Mouse (Mus musculus) thymus, postnatal 25 days (tissue): ENCODE data around the gene Sez6l2.
"Not testable (repeated sequence)": the region's sequence is repeated elsewhere in the genome, so short reads cannot be mapped to it uniquely, and the experiment has no call there.

Experiments
- DNase-seq: peaks from one replicate; pipeline ENCODE4 v3.0.0; 2022

Sez6l2 gene

DNA sequence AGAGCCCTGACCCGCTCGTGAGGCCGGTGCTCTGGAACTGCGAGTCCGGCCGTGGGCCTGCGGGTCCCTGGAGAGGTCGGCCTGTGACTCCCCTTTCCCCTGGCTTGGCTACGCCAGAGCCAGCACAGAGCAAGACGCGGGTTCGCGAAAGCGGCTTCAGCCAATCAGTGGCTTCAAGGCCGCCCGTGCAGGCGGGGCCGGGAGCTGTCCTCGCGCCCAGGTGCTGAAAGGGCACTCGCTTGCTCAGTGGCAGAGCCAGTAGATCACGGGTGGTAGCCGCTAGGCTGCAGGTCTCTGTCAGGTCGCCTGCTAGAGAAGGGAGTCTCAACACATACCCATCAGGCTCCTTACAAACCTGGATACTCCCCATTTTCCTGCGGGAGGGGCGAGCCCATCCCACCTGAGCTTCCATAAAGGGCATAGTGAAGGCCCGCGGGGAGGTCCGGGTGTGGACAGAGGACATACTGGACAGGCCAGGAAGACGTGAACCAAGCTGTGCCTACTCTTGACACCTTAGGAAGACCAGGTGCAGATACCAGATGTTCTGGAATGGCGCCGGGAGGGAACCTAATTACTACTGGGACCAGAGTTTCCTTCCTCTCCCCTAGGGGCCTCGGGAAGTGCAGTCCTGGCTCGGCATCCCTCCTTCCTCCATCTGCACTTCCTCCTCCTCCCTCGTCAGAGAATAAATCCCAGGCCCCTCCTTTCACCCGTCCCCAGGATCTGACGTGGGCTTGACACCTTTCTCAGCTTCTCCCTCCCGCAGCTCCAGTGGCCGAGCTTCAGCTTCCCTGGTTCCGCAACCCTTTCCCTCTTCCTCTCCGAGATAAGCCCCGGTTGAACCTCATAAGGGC lies at the start of gene Sez6l2:
Sez6l2 (plus strand) TSS at position 771 of the 854 bp plus-strand sequence.
- DNase-seq = peak; percentile 94

DNA sequence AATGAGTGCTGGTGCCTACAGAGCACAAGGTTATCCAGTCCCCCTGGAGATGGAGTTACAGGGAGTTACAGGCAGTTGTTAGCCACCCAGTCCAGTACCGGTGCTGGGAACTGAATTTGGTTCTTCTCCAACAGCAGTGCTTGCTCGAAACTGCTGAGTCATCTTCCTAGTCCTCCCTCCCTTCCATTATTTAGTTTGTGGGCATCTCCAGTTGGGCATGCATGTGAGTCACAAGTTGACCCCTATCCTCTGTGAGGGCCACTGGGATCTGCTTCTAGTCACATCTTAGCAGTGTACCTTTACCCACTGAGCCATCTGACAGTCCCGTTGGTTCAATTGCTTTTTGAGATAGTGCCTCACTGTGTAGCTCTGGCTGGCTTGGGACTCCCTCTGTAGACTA lies 44.8 kb upstream of the Sez6l2 start:
- DNase-seq = no peak

GRCm38 (mm10) chr7:126914844-126915243 lies 35.5 kb upstream of the Sez6l2 start:
- no peak for DNase-seq

GRCm38 (mm10) chr7:126918356-126918755 lies 32.0 kb upstream of the Sez6l2 start:
- not testable (repeated sequence) for DNase-seq

DNA sequence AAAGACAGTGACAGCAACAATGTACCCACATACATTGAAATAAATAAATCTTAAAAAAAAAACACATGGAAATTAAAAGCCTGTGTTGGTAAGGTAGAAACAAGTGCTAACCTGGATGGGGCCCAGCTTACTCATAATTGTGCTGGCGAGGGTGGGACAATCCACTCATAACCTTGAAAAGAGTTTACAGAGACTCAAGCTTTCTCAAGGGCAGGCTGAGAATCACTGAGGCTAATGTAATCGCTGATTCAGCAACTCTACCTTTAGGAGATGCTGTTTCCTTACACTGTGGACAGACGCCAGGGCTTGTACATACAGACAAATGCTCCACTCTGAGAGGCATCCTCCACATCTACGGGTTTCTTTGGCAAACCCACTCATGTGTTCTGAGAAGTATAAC lies 30.4 kb upstream of the Sez6l2 start:
- no peak for DNase-seq

DNA sequence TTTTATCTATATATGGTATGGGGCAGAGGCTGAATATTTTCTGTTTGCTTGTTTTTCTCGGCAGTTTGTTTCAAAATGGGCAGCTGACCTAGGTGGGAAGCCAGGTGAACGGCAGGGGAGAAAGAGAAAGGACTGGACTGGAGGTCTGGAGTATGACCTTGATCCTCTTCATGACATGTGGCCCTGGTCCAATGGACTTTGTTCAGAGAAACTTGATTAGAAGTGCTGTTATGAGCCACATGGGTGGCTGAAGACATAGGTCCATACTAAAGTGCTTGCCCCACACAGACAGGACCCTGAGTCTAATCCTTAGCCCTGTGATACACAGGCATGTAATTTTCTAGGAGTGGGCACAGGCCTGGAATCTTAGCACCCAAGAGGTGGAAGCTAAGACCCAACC lies 28.8 kb upstream of the Sez6l2 start:
- no peak for DNase-seq

- no peak for DNase-seq
Measured at GRCm38 (mm10) chr7:126922624-126923060, 27.7 kb upstream of the Sez6l2 start, which contains the start of gene Tmem219. TSS of gene Tmem219 (minus strand) at chr7:126922917.

GRCm38 (mm10) chr7:126923999-126924398 lies 26.4 kb upstream of the Sez6l2 start:
- no peak for DNase-seq

- DNase-seq = no peak
Measured at GRCm38 (mm10) chr7:126926299-126926698, 24.1 kb upstream of the Sez6l2 start.

DNA sequence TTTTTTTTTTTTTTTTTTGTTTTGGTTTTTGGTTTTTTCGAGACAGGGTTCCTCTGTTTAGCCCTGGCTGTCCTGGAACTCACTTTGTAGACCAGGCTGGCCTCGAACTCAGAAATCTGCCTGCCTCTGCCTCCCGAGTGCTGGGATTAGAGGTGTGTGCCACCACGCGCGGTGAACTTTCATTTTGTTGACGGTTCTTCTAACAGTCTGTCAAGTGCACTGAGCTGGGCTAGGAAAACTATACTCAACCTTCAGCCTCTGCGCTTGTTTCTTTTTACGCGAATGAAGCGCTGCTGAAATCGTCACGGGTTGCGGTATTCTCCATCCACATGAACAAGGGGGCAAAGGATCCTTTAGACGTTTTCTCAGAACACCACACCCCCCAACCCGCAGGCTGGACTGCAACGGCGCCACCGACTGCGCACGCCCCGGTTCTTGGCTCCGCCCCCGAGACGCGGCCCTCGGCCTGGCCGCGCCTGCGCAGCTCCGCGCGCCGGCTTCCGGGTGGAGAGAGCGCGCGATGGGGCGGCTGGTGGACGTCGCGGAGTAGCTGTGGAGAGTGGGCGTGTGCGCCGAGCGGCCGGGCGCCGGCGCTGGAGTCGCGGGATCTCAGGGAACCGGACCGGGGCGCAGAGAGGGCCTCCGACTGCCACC lies 21.9 kb upstream of the Sez6l2 start, which contains the start of gene Kctd13:
Kctd13 (plus strand) TSS at position 496 of the 654 bp plus-strand sequence.
- DNase-seq = peak; percentile 97

- DNase-seq = no peak
Measured at GRCm38 (mm10) chr7:126929046-126929445, 21.3 kb upstream of the Sez6l2 start.

DNA sequence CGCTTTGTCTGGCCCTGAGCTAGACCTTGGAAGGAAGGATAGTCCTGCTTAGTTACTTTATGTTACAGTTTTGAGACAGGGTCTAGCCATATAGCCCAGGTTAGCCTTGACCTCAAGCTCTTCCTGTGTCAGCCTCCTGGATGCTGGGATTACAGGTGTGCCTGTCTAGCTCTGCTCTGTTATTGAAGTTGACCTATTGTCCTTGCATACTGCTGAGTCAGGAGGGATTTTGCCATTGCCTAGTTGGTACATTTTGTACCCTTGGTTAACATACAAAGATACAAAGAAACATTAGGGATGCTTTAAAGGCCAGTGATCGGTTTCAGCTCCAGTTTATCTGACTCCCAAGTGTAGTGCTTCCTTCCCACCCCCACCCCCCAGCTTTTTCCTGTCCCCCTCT lies 17.7 kb upstream of the Sez6l2 start:
- no peak for DNase-seq

- no peak for DNase-seq
Measured at GRCm38 (mm10) chr7:126941171-126941570, 9.2 kb upstream of the Sez6l2 start.

GRCm38 (mm10) chr7:126941801-126942200 lies 8.6 kb upstream of the Sez6l2 start:
- no peak for DNase-seq

DNA sequence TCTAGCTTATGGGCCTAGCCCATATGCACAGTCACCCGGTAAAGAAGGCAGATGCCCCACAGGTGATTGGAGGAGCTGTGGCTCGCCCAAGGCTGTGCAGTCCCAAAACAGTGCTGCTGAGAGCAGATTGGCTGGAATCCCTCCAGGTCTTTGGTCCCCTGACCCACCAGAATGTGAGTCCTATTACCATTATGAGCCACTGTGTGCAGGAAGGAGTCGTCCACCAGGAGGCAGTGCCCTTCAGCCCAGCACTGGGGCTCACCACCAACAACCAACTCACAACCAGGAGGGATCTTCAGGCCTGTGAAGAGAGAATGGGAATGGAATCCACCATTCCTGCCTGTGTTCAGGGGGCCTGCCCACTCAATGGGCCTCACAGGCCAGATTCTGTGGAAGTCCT lies 3.8 kb upstream of the Sez6l2 start:
- DNase-seq = peak; percentile 56

DNA sequence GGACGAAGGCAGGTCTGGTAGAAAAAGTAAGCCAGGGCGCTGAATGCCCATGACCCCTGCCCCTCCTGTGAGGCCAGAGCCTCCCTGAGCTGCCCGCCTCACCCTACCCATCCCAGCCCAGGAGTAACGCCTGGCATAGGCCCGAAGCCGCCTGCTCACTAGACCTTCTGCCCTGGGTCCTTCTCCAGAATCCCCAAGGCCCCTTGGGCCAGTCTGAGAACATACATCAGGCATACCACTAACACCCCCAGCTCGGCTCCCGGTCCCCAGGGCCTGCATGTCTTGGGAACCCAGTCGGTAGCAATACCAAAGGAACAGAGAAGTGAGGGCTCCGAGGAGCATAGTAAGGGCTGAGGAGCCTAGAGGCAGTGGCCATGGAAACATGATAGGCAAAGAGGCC lies 1.7 kb upstream of the Sez6l2 start:
- no peak for DNase-seq

DNA sequence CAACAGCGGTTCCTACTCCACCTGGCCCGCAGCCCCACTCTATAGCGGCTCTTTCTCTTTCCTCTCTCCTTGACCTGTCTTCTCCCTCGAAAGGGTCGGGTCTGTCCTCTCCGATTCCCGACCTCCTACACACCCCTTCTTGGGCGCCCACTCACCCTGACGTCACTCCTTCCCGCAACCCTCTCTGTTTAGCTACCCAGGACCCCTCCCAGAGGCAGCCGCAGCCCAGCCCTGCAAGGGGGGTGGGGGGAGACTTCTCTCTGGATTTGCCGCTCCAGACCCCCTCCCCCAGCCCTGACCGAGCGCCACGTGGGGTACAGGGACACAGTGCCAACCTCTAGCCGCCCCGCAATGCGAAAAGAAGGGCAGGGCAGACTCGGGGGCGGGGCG lies 965 bp upstream of the Sez6l2 start, which contains the start of gene Asphd1:
Asphd1 (minus strand) TSS at position 180 of the 390 bp plus-strand sequence.
- DNase-seq = no peak

- no peak for DNase-seq
Measured at GRCm38 (mm10) chr7:126950647-126951615, 568 bp downstream of the Sez6l2 start.

DNA sequence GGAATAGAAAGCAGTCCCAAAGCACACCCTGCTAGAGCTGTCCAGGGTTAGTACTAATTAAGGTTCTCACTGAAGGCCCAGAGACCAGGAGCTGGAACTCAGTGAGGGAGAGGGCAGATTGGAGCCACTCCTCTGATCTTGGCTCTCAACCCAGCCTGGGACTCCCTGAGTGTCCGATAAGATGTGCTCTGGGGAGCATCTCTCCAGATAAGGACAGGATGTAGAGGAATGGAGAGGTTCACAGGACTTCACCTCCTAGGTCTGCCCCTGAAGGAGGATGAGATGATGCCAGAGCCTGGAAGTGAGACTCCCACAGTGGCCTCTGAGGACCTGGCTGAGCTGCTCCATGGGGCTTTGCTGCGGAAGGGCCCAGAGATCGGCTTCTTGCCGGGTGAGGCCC lies 1.4 kb downstream of the Sez6l2 start:
- DNase-seq = no peak

DNA sequence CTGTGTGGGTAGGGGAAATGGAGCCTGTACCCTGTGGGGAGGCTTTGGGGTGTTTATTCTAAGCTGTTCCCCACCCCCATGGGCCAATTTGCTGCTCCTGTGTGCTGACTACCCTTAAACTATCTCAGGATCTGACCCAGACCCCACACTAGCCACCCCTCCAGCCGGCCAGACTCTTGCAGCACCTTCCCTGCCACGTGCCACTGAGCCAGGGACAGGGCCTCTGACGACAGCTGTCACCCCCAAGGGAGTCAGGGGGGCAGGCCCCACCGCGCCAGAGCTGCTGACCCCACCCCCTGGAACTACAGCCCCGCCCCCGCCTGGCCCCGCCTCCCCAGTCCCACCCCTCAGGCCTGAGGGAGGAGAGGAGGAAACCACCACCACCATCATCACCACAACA lies 2.3 kb downstream of the Sez6l2 start:
- DNase-seq = no peak

GRCm38 (mm10) chr7:126955125-126955524 lies 4.8 kb downstream of the Sez6l2 start:
- no peak for DNase-seq

DNA sequence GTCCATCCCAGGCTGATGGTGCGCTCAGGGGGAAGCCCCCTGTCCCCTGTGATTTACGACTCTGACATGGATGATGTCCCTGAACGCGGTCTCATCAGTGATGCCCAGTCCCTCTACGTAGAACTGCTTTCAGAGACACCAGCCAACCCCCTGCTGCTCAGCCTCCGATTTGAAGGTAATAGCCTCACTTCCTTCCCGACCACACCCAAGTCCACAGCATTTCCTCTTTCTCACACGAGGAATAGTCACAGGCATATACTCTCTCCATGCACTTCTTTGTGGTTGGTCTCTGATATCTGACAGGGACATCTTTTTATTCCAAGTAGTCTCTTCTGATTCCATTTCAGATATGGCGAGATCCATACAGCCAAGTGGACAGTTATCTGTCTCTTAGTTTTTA lies 9.4 kb downstream of the Sez6l2 start:
- no peak for DNase-seq

GRCm38 (mm10) chr7:126961095-126961494 lies 10.7 kb downstream of the Sez6l2 start:
- no peak for DNase-seq
